Mouse (Mus musculus): ENCODE measurements at regions not wholly inside any gene's neighbourhood (a gene's known extent, or its start where the extent isn't known, plus 50 kb on each side); places are given as distances from the start of the nearest gene placed in this dataset.

DNA sequence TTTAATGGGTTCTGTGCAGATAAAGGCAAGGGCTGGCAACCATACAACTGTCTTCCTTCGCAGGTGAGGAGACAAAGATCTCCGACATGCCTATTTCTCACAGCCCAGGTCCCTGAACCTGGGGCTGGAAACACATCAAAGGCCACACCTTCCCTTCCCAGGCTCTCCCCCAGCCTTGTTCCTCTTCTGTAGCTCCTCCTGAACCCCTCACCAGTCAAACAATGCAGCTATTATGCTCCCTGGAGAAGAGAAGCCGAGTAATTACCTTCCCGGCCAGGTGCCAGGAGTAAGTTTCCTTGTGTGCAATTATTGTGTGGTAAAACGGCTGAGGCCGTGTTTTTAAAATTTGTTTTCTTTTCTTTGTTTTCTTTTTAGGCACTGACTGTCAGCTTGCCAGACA lies 217.0 kb upstream of the Runx1 start:
- ATAC-seq (replicated peaks; ENCODE audit: low FRiP score, poor library complexity, severe bottlenecking) = no peak

DNA sequence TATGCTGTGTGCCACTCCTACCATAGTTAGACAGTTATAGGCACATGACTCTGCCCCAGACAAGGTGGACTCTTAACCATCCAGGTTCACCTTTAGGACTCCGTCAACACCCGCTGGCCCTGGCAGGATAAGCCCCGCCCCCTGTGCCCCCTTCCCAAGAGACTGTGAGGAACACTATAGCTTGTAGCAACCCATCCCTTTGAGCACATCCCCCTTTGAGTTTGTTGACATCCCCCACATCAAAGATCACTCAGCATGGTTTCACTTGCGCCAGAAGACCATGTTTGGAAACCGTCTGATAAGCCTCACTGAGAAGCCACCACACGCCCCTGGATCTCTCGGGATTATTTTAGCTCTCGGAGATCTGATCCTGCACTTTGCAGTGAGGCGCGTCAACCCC lies 216.5 kb upstream of the Runx1 start:
- no peak for ATAC-seq (replicated peaks; ENCODE audit: low FRiP score, poor library complexity, severe bottlenecking)

DNA sequence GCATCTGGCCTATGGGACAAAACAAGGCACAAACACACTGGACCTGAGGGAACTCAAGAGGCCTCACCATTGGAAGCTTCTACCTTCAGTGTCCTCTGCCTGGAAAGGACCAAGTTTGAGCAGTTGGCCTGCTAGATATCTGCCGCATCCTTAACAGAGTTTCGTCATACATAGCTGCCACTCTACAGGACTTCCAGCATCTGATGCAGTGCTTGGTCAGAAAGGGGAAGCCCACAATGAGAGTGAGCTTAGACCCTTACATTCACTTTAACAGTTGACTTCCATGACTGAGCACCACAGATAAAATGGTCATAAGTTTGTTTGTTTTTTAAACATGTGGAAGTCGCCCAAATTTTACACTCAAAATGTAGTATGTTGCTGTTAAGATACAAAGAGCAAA lies 215.9 kb upstream of the Runx1 start:
- no peak for ATAC-seq (replicated peaks; ENCODE audit: low FRiP score, poor library complexity, severe bottlenecking)

DNA sequence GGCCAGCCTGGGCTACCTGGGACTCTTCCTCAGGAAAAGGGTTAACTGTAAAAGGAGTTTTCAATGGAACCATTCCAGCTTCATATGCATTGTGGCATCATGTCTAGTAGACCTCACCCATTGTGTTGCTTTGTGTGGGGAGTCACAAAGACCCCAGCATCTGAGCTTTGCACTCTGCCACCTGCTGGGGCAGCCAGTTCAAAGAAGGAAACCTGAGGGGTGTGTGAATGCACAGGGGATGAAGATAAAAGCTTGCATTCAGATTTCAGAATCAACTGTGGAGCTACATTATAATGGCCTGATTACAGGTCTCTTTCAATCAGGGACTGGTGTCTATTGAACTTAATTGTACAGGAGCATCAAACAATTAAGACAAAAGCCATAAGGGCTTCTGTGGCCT lies 215.4 kb upstream of the Runx1 start:
- no peak for ATAC-seq (replicated peaks; ENCODE audit: low FRiP score, poor library complexity, severe bottlenecking)

DNA sequence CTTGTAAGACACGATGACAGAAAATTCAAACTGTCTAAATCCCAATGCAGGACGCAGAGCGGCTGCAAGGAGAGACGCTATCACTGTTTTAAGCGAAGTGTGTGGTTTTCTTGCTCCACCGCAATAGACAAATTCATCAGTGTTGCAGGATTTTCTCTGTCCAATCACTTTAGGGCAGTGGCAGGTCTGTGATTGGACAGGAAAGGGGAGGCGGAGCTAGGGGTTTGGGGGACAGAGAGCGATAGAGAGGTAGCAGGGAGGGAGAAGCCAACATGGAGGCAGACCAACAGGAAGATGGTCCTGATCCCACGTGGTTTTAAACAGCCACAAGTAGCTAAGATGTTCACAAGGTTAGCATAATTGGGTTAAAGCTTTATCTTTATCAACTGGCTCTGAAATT lies 209.7 kb upstream of the Runx1 start:
- ATAC-seq (replicated peaks; ENCODE audit: low FRiP score, poor library complexity, severe bottlenecking) = no peak

DNA sequence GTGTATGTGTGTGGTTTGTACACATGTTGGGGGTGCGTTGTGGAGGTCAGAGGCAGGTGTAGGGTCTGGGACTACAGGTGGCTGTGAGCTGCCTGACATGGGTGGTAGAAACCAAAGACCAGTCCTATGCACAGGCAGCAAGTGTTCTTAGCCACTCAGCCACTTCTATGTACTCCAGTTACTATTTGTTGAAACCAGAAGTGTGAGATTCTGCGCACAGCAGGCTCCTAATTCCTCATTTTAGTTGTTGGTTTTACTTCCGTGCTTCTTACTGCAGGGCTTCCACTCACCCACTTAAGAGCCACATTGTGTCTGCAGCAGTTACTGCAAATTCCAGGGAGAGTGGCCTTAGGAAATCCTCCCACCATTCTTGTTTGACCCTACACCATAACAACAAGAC lies 208.0 kb upstream of the Runx1 start:
- ATAC-seq (replicated peaks; ENCODE audit: low FRiP score, poor library complexity, severe bottlenecking) = no peak

DNA sequence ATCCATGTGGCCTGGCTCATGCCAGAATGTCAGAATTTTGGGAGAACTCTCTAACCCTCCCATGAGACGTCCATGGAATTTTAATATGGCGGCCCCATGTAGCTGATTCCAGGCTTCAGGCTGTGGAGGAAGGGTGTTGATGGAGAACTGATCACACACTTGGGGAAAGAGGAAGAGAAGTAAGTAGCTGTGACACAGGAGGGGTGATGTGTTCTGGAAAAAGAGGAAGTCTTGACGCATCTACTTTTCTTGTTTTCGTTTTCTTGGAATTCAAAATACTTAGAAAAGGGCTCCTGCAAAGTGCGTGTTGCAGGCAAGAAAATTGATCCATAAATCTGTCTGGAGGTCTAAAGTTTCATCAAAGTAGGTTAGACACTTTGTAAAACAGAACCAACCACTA lies 205.7 kb upstream of the Runx1 start:
- ATAC-seq (replicated peaks; ENCODE audit: low FRiP score, poor library complexity, severe bottlenecking) = no peak

DNA sequence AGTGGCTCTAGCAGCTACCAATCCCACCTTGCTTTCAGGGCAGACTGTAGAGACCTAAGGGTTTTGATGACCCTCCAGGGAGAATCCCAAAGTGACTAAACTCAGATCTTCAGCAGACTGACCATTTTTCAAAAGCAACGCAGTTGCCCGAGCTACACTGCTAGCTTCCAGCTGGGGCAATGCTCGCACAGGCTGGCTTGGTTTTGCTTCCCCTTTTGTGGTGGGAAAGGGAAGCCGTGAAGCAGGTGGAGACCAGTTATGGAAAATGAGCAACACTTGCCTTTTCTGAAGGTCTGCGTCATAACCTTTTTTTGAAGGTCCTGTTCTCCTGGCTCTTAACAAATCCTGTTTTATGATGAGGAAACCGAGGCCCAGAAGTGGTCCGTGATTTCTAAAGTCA lies 202.7 kb upstream of the Runx1 start:
- ATAC-seq (replicated peaks; ENCODE audit: low FRiP score, poor library complexity, severe bottlenecking) = no peak

DNA sequence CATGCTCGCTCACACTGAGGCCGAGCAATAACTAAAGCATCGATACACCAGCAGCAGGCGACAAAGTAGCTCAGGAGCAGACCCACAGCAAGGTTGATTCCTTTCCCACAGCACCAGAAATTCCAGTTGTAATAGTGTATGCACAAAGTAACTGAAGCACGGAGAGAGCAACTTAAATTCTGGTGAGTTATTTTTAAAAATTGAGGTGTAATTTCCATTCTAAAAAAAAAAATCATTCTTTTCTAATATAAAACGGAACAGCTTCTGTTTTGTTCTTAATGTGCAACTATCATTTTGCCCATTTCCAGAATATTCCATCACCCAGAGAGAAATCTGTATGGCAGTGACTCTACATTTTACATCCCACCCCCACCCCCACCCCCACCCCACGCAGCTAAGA lies 202.1 kb upstream of the Runx1 start:
- ATAC-seq (replicated peaks; ENCODE audit: low FRiP score, poor library complexity, severe bottlenecking) = no peak

DNA sequence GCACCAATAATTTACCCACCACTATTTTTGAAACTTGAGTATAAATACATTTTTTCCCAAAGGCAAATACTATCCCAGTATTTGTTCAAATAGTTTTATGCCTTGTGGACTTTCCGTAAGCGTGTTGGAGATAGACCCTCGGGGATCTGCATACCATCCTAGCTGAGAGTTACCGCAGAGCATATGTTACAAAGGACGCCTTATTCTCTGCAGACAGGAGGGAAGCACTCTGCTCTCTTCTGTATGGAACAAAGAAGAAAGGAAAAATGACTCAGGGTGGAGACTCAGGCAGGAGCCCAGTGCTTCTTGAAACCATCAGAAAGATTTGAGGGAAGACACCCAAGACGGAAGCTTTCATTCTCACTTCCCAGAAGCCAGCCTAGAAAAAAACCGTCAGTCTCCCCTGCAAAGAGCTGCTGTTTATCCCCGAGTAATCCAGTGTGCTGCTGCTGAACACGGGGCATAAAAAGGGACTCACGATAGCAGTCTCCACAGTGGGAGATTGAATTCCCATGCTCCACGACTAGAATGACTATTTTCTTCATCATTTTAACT lies 200.2 kb upstream of the Runx1 start:
- no peak for ATAC-seq (replicated peaks; ENCODE audit: low FRiP score, poor library complexity, severe bottlenecking)

DNA sequence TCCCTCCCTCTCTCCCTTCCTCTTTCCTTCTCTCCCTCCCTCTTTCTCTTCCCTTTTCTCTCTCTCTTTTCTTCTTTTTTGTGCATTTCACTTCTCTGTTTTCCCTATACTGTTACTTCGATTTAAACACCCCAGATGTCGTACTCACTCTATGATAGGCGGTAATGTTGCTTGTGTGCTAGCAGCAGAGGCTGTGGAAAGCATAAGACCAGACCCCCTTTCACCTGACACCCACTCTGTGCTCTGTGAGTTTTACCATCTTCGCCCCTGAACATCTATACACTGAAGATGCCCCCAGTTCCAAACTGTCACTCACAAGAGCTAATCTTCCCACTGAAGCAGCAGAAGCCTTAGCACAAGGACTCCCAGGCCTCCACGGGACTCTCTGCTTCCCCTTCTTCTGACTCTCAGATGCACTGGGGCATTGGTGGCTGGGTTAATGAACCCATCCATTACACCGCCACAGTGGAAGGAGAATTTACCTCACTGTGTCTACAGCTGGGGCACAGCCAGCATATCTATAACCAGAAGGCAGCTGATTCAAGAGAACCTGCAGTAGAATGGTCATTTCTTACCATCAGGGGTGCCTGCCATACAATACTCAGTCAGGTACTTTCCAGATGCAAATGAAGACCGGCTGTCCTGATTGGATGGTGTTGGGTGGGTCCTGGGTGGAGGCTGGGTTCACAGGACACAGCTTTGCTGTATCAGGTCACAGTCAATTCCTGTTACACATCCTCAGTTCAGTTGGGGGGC lies 194.0 kb upstream of the Runx1 start:
- ATAC-seq (replicated peaks; ENCODE audit: low FRiP score, poor library complexity, severe bottlenecking) = no peak

DNA sequence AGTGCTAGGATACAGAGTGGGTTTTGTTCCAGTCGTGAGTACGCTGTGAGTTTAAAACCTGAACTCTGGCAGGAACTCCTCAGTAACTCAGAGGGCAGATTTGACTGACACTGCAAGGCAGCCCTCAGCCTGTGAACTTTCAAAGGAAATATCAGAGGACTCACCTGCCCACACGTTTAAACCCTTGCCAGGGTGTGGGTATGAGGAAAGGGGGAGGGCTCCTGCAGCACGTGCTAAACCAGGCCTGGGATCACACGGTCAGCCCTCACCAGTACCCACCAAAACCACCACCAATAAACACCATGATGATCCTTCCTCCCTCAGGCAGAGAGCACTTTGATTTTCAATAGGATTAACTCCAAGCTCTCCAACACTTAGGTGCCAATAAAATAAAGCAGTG lies 192.8 kb upstream of the Runx1 start:
- no peak; the same call in 1 of the 2 replicates for ATAC-seq (replicated peaks; ENCODE audit: low FRiP score, poor library complexity, severe bottlenecking)

DNA sequence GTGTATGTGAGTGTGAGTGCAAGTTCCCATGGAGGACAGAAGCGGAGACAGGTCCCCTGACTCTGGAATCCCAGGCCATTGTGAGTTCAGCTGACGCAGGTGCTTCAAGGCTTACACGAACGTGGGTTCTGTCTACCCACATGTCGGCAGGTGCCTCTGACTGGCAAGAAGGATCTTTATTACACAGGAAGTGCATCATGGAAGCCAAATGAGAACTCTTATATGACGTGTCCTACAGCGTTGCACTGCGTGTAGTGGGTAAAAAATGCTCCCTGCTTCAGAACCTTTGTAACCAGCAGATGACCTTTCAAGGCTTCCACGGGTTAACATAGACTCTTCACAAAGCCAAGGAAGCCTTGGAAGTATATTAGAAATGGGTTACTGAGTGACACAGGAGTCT lies 191.1 kb upstream of the Runx1 start:
- no peak for ATAC-seq (replicated peaks; ENCODE audit: low FRiP score, poor library complexity, severe bottlenecking)

DNA sequence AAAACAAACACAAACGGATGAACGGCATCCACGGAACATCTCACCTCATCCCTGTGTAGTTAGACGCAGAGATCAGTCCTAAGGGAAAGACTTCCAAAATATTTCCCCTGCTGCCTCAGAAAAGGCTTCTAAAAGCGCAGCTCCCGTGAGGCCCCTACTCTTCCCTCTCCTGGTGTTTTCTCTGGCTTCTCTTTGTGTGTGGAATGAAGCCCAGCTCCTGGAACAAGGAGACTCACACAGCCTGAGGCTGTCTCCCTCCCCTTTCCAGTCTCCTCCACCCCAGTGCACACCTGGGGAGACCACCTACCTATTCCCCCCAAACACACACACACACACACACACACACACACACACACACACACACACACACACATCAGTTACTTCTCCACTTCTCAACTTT lies 189.7 kb upstream of the Runx1 start:
- ATAC-seq (replicated peaks; ENCODE audit: low FRiP score, poor library complexity, severe bottlenecking) = no peak

DNA sequence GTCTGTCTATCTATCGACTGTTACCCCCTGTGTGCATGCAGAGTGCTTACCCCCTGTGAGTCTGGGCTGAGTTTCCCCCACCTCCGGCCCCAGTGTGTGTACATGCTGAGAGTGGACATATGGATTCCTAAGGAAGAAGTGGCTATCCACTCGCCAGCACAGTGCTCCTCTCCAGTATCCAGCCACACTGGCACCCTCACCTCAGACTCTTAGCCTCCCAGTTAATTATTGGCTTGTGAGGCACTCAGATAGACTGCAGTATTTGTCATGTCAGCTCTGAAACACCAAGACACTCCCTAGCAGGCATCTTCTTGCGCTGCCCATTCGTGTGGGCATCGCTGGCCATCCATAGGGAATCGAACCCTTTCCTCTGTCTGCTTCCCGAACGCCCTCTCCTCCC lies 189.0 kb upstream of the Runx1 start:
- ATAC-seq (replicated peaks; ENCODE audit: low FRiP score, poor library complexity, severe bottlenecking) = no peak

DNA sequence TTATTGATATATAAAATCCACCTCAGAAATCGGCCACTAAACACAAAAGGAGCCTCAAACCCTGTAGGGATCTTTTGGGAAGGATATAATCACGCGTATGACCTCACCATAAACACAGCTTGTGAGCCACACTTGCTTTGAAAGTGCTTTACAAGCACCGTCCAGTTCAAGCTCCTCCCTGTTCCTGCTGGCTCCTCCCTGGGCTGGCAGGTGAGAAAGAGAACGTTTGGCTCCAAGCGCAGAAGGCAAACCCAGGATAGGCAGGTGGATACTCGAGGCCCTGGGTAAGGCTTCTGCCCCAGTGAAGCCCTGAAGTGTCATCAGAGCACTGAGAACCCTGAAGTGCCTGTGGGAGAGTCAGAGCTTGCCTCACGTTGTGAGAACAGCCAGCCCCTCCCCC lies 187.9 kb upstream of the Runx1 start:
- ATAC-seq (replicated peaks; ENCODE audit: low FRiP score, poor library complexity, severe bottlenecking) = no peak

DNA sequence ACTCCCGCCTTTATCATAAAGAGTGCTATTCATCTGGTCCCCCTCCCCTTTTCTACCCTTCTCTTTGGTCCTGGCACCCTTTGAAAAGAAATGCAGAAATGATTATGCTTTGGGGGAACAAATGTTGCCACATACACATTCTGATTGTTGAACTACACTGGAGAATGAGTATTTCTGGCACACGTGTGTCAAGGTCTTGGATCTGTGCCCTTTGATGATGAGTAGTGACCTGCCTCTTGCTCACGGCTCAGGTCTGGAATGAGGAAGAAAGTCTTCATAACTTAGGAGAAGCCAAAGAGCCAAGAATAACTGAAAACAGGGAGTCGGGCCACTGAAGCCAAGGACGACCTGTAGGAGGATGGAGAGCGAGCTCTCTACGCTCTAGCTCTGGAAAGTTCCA lies 187.3 kb upstream of the Runx1 start:
- ATAC-seq (replicated peaks; ENCODE audit: low FRiP score, poor library complexity, severe bottlenecking) = no peak

DNA sequence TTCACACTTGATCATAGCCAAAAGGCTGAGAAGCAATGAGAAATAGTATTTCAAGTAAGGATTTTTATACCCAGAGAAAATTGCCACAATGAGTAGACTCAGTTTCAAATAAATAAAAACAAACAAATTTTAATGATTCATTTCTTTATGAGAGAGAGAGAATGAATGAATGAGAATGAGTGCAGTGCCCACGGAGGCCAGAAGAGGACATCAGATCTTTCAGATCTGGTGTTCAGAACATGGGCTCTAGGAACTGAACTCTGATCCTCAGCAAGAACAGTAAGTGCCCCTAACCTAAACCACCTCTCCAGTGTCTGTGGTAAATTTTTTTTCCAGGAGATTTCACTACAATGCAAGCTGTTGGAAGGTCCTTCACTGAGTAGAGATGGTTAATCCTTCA lies 185.5 kb upstream of the Runx1 start:
- ATAC-seq (replicated peaks; ENCODE audit: low FRiP score, poor library complexity, severe bottlenecking) = no peak

DNA sequence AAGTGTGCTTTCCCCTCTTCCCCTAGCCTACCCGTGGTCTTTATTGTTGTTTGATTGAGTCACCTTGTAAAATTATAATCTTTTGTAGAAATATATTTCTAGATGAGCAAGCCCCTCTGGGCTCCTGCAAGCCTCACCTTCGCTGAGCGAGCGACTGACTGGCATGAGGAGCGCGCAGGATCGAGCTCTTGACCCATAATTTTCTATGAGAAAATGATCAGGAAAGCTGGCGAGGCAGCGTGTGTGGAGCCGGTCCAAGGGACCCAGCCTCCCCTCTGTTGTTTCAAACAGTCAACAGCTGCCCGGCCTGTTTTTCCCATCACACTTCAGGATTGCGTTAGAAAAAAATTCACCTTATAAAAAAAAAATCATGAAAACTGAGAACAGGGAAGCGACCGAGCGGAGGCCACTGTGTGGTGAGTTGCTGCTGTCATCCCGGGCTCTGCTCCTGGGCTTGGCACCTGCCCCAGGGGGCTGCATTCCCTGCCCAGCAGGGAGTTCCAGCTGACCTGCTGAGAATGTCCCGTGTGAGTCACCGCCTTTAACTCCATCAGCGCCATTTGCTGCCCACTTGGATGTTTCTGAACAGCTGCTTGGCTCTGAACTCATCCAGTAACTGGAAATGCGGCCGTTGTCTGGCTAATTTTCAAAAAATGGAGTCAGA lies 180.5 kb upstream of the Runx1 start:
- no peak for ATAC-seq (replicated peaks; ENCODE audit: low FRiP score, poor library complexity, severe bottlenecking)

DNA sequence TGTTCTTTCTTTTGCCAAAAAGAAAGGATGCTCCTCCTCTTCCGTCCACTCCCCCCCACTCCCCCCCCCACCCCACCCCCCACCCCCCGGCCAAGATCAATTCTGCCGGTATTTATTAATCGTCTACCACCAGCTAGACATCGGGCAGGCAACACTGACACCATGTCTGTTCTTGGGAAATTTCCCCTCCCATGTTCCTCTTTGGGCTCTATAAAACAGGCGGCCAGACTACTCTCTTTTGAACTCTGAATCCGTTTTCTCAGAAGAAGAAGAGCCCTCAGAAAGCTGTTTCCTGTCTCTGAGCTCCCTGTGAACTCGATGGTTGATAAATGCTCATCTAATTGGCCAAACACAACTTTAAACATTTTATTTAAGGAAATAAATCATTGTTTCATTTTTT lies 179.5 kb upstream of the Runx1 start:
- ATAC-seq (replicated peaks; ENCODE audit: low FRiP score, poor library complexity, severe bottlenecking) = no peak

DNA sequence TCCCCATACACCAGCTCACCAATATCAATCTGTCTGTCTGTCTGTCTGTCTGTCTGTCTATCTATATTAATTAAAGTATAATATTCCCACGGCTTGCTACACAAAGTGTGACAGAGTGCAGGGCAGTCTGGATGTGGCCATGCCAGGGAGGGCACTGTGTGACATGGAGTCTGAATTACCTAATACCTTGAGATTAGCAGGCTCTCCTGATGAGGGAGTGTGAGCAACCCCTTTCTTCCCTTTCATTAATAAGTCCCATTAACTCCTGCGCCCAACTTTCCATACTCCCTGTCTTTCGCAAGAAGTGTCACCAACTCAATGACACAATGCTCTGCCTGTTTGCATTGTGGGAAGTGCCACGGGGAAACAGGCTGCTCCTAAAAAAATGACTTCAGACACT lies 177.9 kb upstream of the Runx1 start:
- no peak for ATAC-seq (replicated peaks; ENCODE audit: low FRiP score, poor library complexity, severe bottlenecking)

DNA sequence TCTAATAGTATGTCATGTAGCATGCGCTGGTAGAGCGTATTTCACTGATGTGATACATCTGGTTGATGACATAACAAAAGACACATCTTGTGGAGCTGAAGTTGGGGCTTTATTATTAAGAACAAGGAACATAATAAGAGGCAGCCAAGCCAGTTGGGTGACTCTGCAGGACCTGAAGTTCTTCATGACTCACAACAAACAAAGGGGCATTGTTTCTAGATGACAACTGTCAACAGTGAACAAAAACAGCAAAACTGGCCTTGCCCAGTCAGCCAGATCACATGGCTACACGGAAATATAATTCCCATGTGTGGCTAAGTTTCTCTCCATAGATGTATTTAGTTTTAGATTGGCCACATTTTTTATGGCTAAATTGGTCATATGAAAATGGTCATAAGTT lies 172.7 kb upstream of the Runx1 start:
- ATAC-seq (replicated peaks; ENCODE audit: low FRiP score, poor library complexity, severe bottlenecking) = no peak
